ENCODE assay signal across 32 mouse cellular contexts in genomic region chr9:97428127-97428526, GRCm38 (mm10). TPM values are rescaled to one million over a fixed set of nuclear protein-coding genes. Genes with fewer than 3 reads are reported as not detected.
A peak's percentile ranks its signal among the peaks of the same experiment; 100 is the strongest.
DNase-seq lines count a peak whose midpoint lies in the region; ATAC-seq lines count a peak whose summit lies in the region.
"Had no signal": no experiment of that assay in that cellular context is flagged by ENCODE, and none has a peak within 500 bp of the region (broad histone marks: within the 10 kb centered on the region; RNA-seq: fewer than 3 reads in every experiment).

No protein-coding gene starts in this region.

- DNase-seq in frontal cortex, adult 2 months (ENCODE audit: extremely low spot score in 1 of 2, low spot score in 1 of 2), result peak; percentile 65 to 77
- DNase-seq in frontal cortex, postnatal 14 days (ENCODE audit: low spot score in 2 of 2), result no peak
- peak; percentile 74 to 92 for DNase-seq in layer of hippocampus, adult 18-20 months (ENCODE audit: low spot score in 2 of 2)
- DNase-seq in left cerebral cortex, adult 18-20 months (ENCODE audit: low spot score in 2 of 2), result peak; percentile 69 to 85
- peak; percentile 69 to 81 for DNase-seq in right cerebral cortex, adult 2 months (ENCODE audit: low spot score in 2 of 2)
- no peak for DNase-seq in cerebellum, postnatal 36 days
- DNase-seq in cerebellum, adult 8-10 months, result no peak
- DNase-seq: adrenal gland, postnatal 36 days; cerebellum, adult 18-20 months; gastrocnemius, postnatal 10 days; heart, adult 2 months; heart, postnatal 4 days; kidney, postnatal 4 days; liver, embryonic 13.5 days had no signal

- ATAC-seq in activated CD4-positive, CD25-positive, alpha-beta regulatory T cell, adult 4 months, result no peak
- ATAC-seq: CD4-positive, CD25-positive, alpha-beta regulatory T cell, adult 4 months; forebrain, embryonic 13.5 days; intestine, embryonic 15.5 days had no signal

RNA-seq across cellular contexts. Expression of gene Trim42, which starts 58.4 kb away (rescaled TPM):
- not detected in 2 replicates for polyA plus RNA-seq in frontal cortex, adult 2 months (2012; rRNA removed)
- total RNA-seq in layer of hippocampus, adult 18-20 months (2021), result not detected
- not detected for total RNA-seq in left cerebral cortex, adult 18-20 months (2021)
- polyA plus RNA-seq in activated CD4-positive, CD25-positive, alpha-beta regulatory T cell, adult 4 months (2017; shearing (Covaris generic)), result not detected
- total RNA-seq: adrenal gland, postnatal 36 days; ES-E14; gastrocnemius, postnatal 10 days; heart, adult 2 months; heart, postnatal 4 days; monocyte, adult 5-6 weeks had no signal
- polyA plus RNA-seq: CD4-positive, CD25-positive, alpha-beta regulatory T cell, adult 4 months; embryonic facial prominence, embryonic 11.5 days; forebrain, embryonic 13.5 days; heart, adult 2 months; heart, embryonic 14.5 days; hindbrain, embryonic 15.5 days; intestine, embryonic 15.5 days; kidney, embryonic 15.5 days; limb, embryonic 13.5 days; liver, embryonic 13.5 days; lung, embryonic 16.5 days; macrophage; midbrain, embryonic 10.5 days; neural tube, embryonic 11.5 days; stomach, embryonic 15.5 days; thymus, postnatal 0 days; urinary bladder, adult 2 months had no signal

Comparison
In these comparisons a context has a peak if more than half of its experiments do, and no peak if none do; other contexts are left out.
1. DNase-seq: peak in frontal cortex, adult 2 months (2 of 2), layer of hippocampus, adult 18-20 months (2 of 2), left cerebral cortex, adult 18-20 months (2 of 2) and right cerebral cortex, adult 2 months (2 of 2); none in frontal cortex, postnatal 14 days (0 of 2), cerebellum, postnatal 36 days (0 of 2) and cerebellum, adult 8-10 months (single experiment).